Mouse (Mus musculus) CH12F3 (cell line): ENCODE measurements around the gene Acoxl.

Experiments used
- in situ Hi-C: fragments of 300-500 bp; cut with MboI; formaldehyde crosslinking; loops from 2 replicates; pipeline ENCODE4 v1.14.3; 2020; ENCODE audit warnings: low sequenced_read_pairs

Gene Acoxl

GRCm38 (mm10) chr2:127931576-127931975 is 92.9 kb downstream of the Acoxl start:
- in situ Hi-C loops, result no loop called here

- in situ Hi-C loops, result no loop called here
Observed at GRCm38 (mm10) chr2:127933531-127933931, 94.9 kb downstream of the Acoxl start.

GRCm38 (mm10) chr2:127937079-127937478 is 98.4 kb downstream of the Acoxl start:
- in situ Hi-C loops, result no loop called here

- in situ Hi-C loops, result no loop called here
Observed at GRCm38 (mm10) chr2:127939206-127939605, 100.5 kb downstream of the Acoxl start.

GRCm38 (mm10) chr2:127960579-127960978 is 121.9 kb downstream of the Acoxl start:
- in situ Hi-C loops, result no loop called here

GRCm38 (mm10) chr2:127961154-127961553 is 122.5 kb downstream of the Acoxl start:
- in situ Hi-C loops, result no loop called here

- in situ Hi-C loops, result no loop called here
Observed at GRCm38 (mm10) chr2:127961802-127962433, 123.2 kb downstream of the Acoxl start.

- in situ Hi-C loops, result no loop called here
Observed at GRCm38 (mm10) chr2:127968944-127969343, 130.3 kb downstream of the Acoxl start.

GRCm38 (mm10) chr2:127976276-127976675 is 137.6 kb downstream of the Acoxl start:
- in situ Hi-C loops, result no loop called here

- in situ Hi-C loops, result no loop called here
Observed at GRCm38 (mm10) chr2:127978601-127979230, 140.0 kb downstream of the Acoxl start.

GRCm38 (mm10) chr2:127982610-127983009 is 143.9 kb downstream of the Acoxl start:
- in situ Hi-C loops, result no loop called here

GRCm38 (mm10) chr2:127983301-127983700 is 144.6 kb downstream of the Acoxl start:
- in situ Hi-C loops, result no loop called here

GRCm38 (mm10) chr2:127983981-127984380 is 145.3 kb downstream of the Acoxl start:
- in situ Hi-C loops, result no loop called here

- in situ Hi-C loops, result no loop called here
Observed at GRCm38 (mm10) chr2:127987706-127988105, 149.0 kb downstream of the Acoxl start.

- in situ Hi-C loops, result no loop called here
Observed at GRCm38 (mm10) chr2:127990856-127991479, 152.3 kb downstream of the Acoxl start.

- in situ Hi-C loops, result no loop called here
Observed at GRCm38 (mm10) chr2:127991656-127992055, 153.0 kb downstream of the Acoxl start.

- in situ Hi-C loops, result no loop called here
Observed at GRCm38 (mm10) chr2:128008662-128009423, 170.2 kb downstream of the Acoxl start.

- in situ Hi-C loops, result no loop called here
Observed at GRCm38 (mm10) chr2:128014613-128015012, 175.9 kb downstream of the Acoxl start.

GRCm38 (mm10) chr2:128015602-128016001 is 176.9 kb downstream of the Acoxl start:
- in situ Hi-C loops, result no loop called here

- in situ Hi-C loops, result no loop called here
Observed at GRCm38 (mm10) chr2:128020039-128020907, 181.6 kb downstream of the Acoxl start.

GRCm38 (mm10) chr2:128020908-128021193 is 182.2 kb downstream of the Acoxl start:
- in situ Hi-C loops, result no loop called here
